Mouse (Mus musculus): ENCODE results near the gene Rab43.

GRCm38 (mm10) chr6:87790779-87791480 is 21.0 kb downstream of the Rab43 start:
- no peak for TF ChIP-seq SRF (IDR thresholded peaks at IDR 0.05; ENCODE audit: control insufficient read depth, insufficient read length, low read depth)
- no peak for TF ChIP-seq MAX (IDR thresholded peaks at IDR 0.05; ENCODE audit: low read depth)
- no peak for TF ChIP-seq POLR2A (IDR thresholded peaks at IDR 0.05; ENCODE audit: insufficient read length, low read depth)
- TF ChIP-seq MYOG (IDR thresholded peaks at IDR 0.05; ENCODE audit: control insufficient read depth in 1 of 3, insufficient read depth in 1 of 3, insufficient read length in 2 of 3, low read depth in 2 of 3) = no peak
- no peak for TF ChIP-seq CEBPB (IDR thresholded peaks at IDR 0.05; ENCODE audit: insufficient read depth, poor library complexity, severe bottlenecking)
- no peak for TF ChIP-seq TCF12 (IDR thresholded peaks at IDR 0.05; ENCODE audit: insufficient read depth, poor library complexity, severe bottlenecking)
- no peak for TF ChIP-seq MYOD1 (IDR thresholded peaks at IDR 0.05; ENCODE audit: control insufficient read depth in 1 of 3, insufficient read length in 2 of 3, low read depth in 2 of 3)
- TF ChIP-seq REST (IDR thresholded peaks at IDR 0.05; ENCODE audit: insufficient read depth, insufficient read length) = no peak

All from myocyte (in vitro differentiated cells).